Mouse (Mus musculus): ENCODE results near the gene Hes6. TPM values are rescaled to one million over a fixed set of nuclear protein-coding genes. Genes with fewer than 3 reads are reported as not detected.

The Hes6 gene
- polyA plus RNA-seq, 1 experiment from 2014 or later = 63.7 TPM

GRCm38 (mm10) chr1:91439776-91440175 is 25.9 kb upstream of the Hes6 start:
- peaks cover 3% of the 10 kb centered on the region; the same call in 1 of the 2 replicates for H3K36me3 ChIP-seq
- H3K27ac ChIP-seq = no peak overlapping the region
- no peak overlapping the region for H3K4me2 ChIP-seq
- no peak for ATAC-seq (ENCODE audit: insufficient number of reproducible peaks, insufficient read depth, low FRiP score, low TSS enrichment, low read depth)
- H3K4me1 ChIP-seq = peaks cover 18% of the 10 kb centered on the region
- no peak overlapping the region for H3K4me3 ChIP-seq
- no peaks in the 10 kb centered on the region for H3K27me3 ChIP-seq
- H3K9me3 ChIP-seq = no peaks in the 10 kb centered on the region
- 85% methylated on average over 8 of the region's 8 CpGs for WGBS
- no peak overlapping the region for H3K9ac ChIP-seq

- no peak for ATAC-seq (ENCODE audit: insufficient number of reproducible peaks, insufficient read depth, low FRiP score, low TSS enrichment, low read depth)
- no peak overlapping the region for H3K27ac ChIP-seq
- no peaks in the 10 kb centered on the region for H3K27me3 ChIP-seq
- H3K9ac ChIP-seq = no peak overlapping the region
- peaks cover 18% of the 10 kb centered on the region for H3K4me1 ChIP-seq
- H3K9me3 ChIP-seq = no peaks in the 10 kb centered on the region
- peaks cover 3% of the 10 kb centered on the region; the same call in 1 of the 2 replicates for H3K36me3 ChIP-seq
- H3K4me3 ChIP-seq = no peak overlapping the region
- WGBS = 88% methylated on average over 7 of the region's 7 CpGs
- no peak overlapping the region for H3K4me2 ChIP-seq
These were observed 23.7 kb upstream of the Hes6 start for GRCm38 (mm10) chr1:91437573-91437972.

GRCm38 (mm10) chr1:91437083-91437400 is 23.2 kb upstream of the Hes6 start:
- H3K27ac ChIP-seq = 0 out of 2 replicates have a peak overlapping the region, but pooled peaks have one; percentile 60
- ATAC-seq (ENCODE audit: insufficient number of reproducible peaks, insufficient read depth, low FRiP score, low TSS enrichment, low read depth) = no peak

GRCm38 (mm10) chr1:91436380-91437082 is 22.7 kb upstream of the Hes6 start:
- Histone ChIP-seq H3K4me1 (peaks cover 18% of the 10 kb centered on the region), H3K4me3 (no peak overlapping the region), H3K36me3 (peaks cover 3% of the 10 kb centered on the region; the same call in 1 of the 2 replicates), H3K9ac (peak overlapping the region; percentile 33; the same call in 1 of the 2 replicates), H3K9me3 (no peaks in the 10 kb centered on the region), H3K27me3 (no peaks in the 10 kb centered on the region), H3K27ac (peak overlapping the region; percentile 60), H3K4me2 (no peak overlapping the region)
- WGBS = 66% methylated on average over 6 of the region's 6 CpGs
- peak; percentile 70; the same call in 1 of the 2 replicates for ATAC-seq (ENCODE audit: insufficient number of reproducible peaks, insufficient read depth, low FRiP score, low TSS enrichment, low read depth)

More at GRCm38 (mm10) chr1:91437083-91437400, 23.2 kb upstream of the Hes6 start:
- H3K4me1 ChIP-seq = peaks cover 18% of the 10 kb centered on the region
- no peaks in the 10 kb centered on the region for H3K9me3 ChIP-seq
- peaks cover 5% of the 10 kb centered on the region; the same call in 1 of the 2 replicates for H3K36me3 ChIP-seq
- no peak overlapping the region for H3K4me3 ChIP-seq
- H3K4me2 ChIP-seq = no peak overlapping the region
- H3K9ac ChIP-seq = no peak overlapping the region
- no peaks in the 10 kb centered on the region for H3K27me3 ChIP-seq
- WGBS = 92% methylated on average over 3 of the region's 3 CpGs

GRCm38 (mm10) chr1:91435606-91436130 is 21.8 kb upstream of the Hes6 start:
- Histone ChIP-seq H3K9me3 (no peaks in the 10 kb centered on the region), H3K27ac (peak overlapping the region; percentile 60), H3K9ac (no peak overlapping the region; the same call in 1 of the 2 replicates), H3K4me3 (no peak overlapping the region), H3K27me3 (no peaks in the 10 kb centered on the region), H3K4me2 (no peak overlapping the region), H3K36me3 (peaks cover 3% of the 10 kb centered on the region; the same call in 1 of the 2 replicates), H3K4me1 (peaks cover 18% of the 10 kb centered on the region)
- ATAC-seq (ENCODE audit: insufficient number of reproducible peaks, insufficient read depth, low FRiP score, low TSS enrichment, low read depth) = no peak
- whole genome bisulfite sequencing = 78% methylated on average over 13 of the region's 13 CpGs

GRCm38 (mm10) chr1:91434905-91435304 is 21.1 kb upstream of the Hes6 start:
- peaks cover 18% of the 10 kb centered on the region for H3K4me1 ChIP-seq
- H3K27me3 ChIP-seq = no peaks in the 10 kb centered on the region
- H3K36me3 ChIP-seq = peaks cover 3% of the 10 kb centered on the region; the same call in 1 of the 2 replicates
- no peak for ATAC-seq (ENCODE audit: insufficient number of reproducible peaks, insufficient read depth, low FRiP score, low TSS enrichment, low read depth)
- H3K9me3 ChIP-seq = no peaks in the 10 kb centered on the region
- no peak overlapping the region for H3K4me2 ChIP-seq
- H3K4me3 ChIP-seq = no peak overlapping the region
- 93% methylated on average over 8 of the region's 8 CpGs for WGBS
- H3K27ac ChIP-seq = no peak overlapping the region
- H3K9ac ChIP-seq = no peak overlapping the region

- H3K4me3 ChIP-seq = no peak overlapping the region
- no peak overlapping the region for H3K4me2 ChIP-seq
These were observed 16.9 kb upstream of the Hes6 start for GRCm38 (mm10) chr1:91430761-91431160.

GRCm38 (mm10) chr1:91429212-91429611 is 15.4 kb upstream of the Hes6 start:
- Histone ChIP-seq H3K4me2 (no peak overlapping the region), H3K27ac (no peak overlapping the region), H3K36me3 (peaks cover 17% of the 10 kb centered on the region; the same call in 1 of the 2 replicates), H3K9ac (no peak overlapping the region), H3K4me3 (no peak overlapping the region), H3K9me3 (no peaks in the 10 kb centered on the region), H3K4me1 (no peaks in the 10 kb centered on the region), H3K27me3 (no peaks in the 10 kb centered on the region)
- WGBS = 84% methylated on average over 10 of the region's 10 CpGs
- no peak for ATAC-seq (ENCODE audit: insufficient number of reproducible peaks, insufficient read depth, low FRiP score, low TSS enrichment, low read depth)

More at GRCm38 (mm10) chr1:91430761-91431160, 16.9 kb upstream of the Hes6 start:
- ATAC-seq (ENCODE audit: insufficient number of reproducible peaks, insufficient read depth, low FRiP score, low TSS enrichment, low read depth) = no peak
- 76% methylated on average over 7 of the region's 7 CpGs for WGBS
- Histone ChIP-seq H3K9ac (no peak overlapping the region), H3K27ac (no peak overlapping the region), H3K36me3 (peaks cover 17% of the 10 kb centered on the region; the same call in 1 of the 2 replicates), H3K27me3 (no peaks in the 10 kb centered on the region), H3K4me1 (peaks cover 4% of the 10 kb centered on the region; the same call in 1 of the 2 replicates), H3K9me3 (no peaks in the 10 kb centered on the region)

GRCm38 (mm10) chr1:91428614-91429013 is 14.8 kb upstream of the Hes6 start:
- no peaks in the 10 kb centered on the region for H3K9me3 ChIP-seq
- no peak overlapping the region for H3K4me3 ChIP-seq
- no peaks in the 10 kb centered on the region for H3K27me3 ChIP-seq
- peaks cover 17% of the 10 kb centered on the region; the same call in 1 of the 2 replicates for H3K36me3 ChIP-seq
- 37% methylated on average over 4 of the region's 4 CpGs for WGBS
- H3K4me2 ChIP-seq = no peak overlapping the region
- H3K9ac ChIP-seq = no peak overlapping the region; the same call in 1 of the 2 replicates
- no peak for ATAC-seq (ENCODE audit: insufficient number of reproducible peaks, insufficient read depth, low FRiP score, low TSS enrichment, low read depth)
- H3K4me1 ChIP-seq = no peaks in the 10 kb centered on the region
- no peak overlapping the region for H3K27ac ChIP-seq

GRCm38 (mm10) chr1:91426397-91426796 is 12.6 kb upstream of the Hes6 start:
- no peak for ATAC-seq (ENCODE audit: insufficient number of reproducible peaks, insufficient read depth, low FRiP score, low TSS enrichment, low read depth)
- WGBS = 79% methylated on average over 9 of the region's 9 CpGs
- Histone ChIP-seq H3K4me2 (no peak overlapping the region), H3K27me3 (no peaks in the 10 kb centered on the region), H3K36me3 (peaks cover 14% of the 10 kb centered on the region; the same call in 1 of the 2 replicates), H3K4me3 (no peak overlapping the region), H3K4me1 (no peaks in the 10 kb centered on the region), H3K9me3 (no peaks in the 10 kb centered on the region), H3K9ac (no peak overlapping the region), H3K27ac (no peak overlapping the region)

- H3K9me3 ChIP-seq = no peaks in the 10 kb centered on the region
- H3K4me2 ChIP-seq = no peak overlapping the region
- 0 out of 2 replicates have a peak, but pooled peaks cover 10% of the 10 kb centered on the region for H3K36me3 ChIP-seq
- H3K9ac ChIP-seq = no peak overlapping the region
- no peaks in the 10 kb centered on the region for H3K4me1 ChIP-seq
- no peak for ATAC-seq (ENCODE audit: insufficient number of reproducible peaks, insufficient read depth, low FRiP score, low TSS enrichment, low read depth)
- 93% methylated on average over 8 of the region's 8 CpGs for WGBS
- no peak overlapping the region for H3K4me3 ChIP-seq
- no peaks in the 10 kb centered on the region for H3K27me3 ChIP-seq
- no peak overlapping the region for H3K27ac ChIP-seq
These were observed 6.8 kb upstream of the Hes6 start for GRCm38 (mm10) chr1:91420601-91421065.

Data from embryonic facial prominence, embryonic 13.5 days (tissue).